Mouse (Mus musculus) cortical plate, adult 2 months (tissue): Measurements from ENCODE around the gene Myo9b.

Experiments used
- CTCF ChIP-seq: fragments of 200-500 bp; IDR thresholded peaks from 2 replicates; pipeline ENCODE4 v1.5.1; 2011; ENCODE audit warnings: mild to moderate bottlenecking, control low read depth, low read length; ENCODE audit not compliant: insufficient read depth; ENCODE audit errors: extremely low read depth
- POLR2A ChIP-seq: fragments of 200-500 bp; IDR thresholded peaks from 2 replicates; pipeline ENCODE4 v1.6.1; 2011; ENCODE audit warnings: mild to moderate bottlenecking, low read length, control low read depth; ENCODE audit not compliant: insufficient read depth; ENCODE audit errors: extremely low read depth

DNA sequence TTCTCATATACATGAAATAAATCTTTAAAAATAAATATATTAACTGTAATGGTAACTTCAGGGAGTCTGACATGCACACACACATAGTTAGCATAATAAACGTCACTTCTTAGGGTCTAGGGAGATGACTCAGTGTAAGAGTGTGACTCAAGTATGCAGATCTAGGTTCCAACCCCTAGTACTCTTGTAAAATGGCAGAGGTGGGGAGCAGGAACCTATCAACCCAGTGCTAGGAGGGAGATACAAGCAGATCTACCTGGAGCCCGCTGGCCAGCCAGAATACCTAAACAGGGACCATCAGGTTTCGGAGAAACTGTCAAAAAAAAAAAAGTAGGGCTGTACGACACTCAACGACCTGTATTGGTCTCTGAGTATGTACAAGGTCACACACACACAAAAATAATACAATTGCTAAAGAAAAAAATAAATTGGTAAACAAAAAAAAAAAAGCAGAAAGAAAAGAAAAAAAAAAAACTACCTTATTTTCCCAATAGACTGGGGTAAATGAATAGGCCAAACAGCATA lies 98.3 kb downstream of the Myo9b start:
- TF ChIP-seq CTCF (no peak), POLR2A (no peak)
